Mouse (Mus musculus): ENCODE data around the gene Tff3. TPM values are rescaled to one million over a fixed set of nuclear protein-coding genes. Genes with fewer than 3 reads are reported as not detected.
A peak's percentile ranks its signal among the peaks of the same experiment; 100 is the strongest.

Gene Tff3
- polyA plus RNA-seq, 1 experiment from 2014 or later = not detected

- no peak for ATAC-seq (ENCODE audit: insufficient number of reproducible peaks, low FRiP score, low TSS enrichment, low read depth)
- Histone ChIP-seq H3K9me3 (replicated peaks) (no peaks in the 10 kb centered on the region), H3K4me3 (replicated peaks) (no peak overlapping the region), H3K27me3 (no peaks in the 10 kb centered on the region), H3K9ac (no peak overlapping the region), H3K36me3 (0 out of 2 replicates have a peak, but pooled peaks cover 5% of the 10 kb centered on the region), H3K4me2 (replicated peaks) (no peak overlapping the region), H3K27ac (replicated peaks) (no peak overlapping the region), H3K4me1 (peaks cover 36% of the 10 kb centered on the region)
- WGBS = 46% methylated on average over 13 of the region's 13 CpGs
Observed at GRCm38 (mm10) chr17:31091023-31091735, 38.3 kb downstream of the Tff3 start.

- ATAC-seq (ENCODE audit: insufficient number of reproducible peaks, low FRiP score, low TSS enrichment, low read depth) = no peak
- Histone ChIP-seq H3K9ac (no peak overlapping the region), H3K27me3 (no peaks in the 10 kb centered on the region), H3K9me3 (replicated peaks) (no peaks in the 10 kb centered on the region), H3K4me1 (peaks cover 36% of the 10 kb centered on the region), H3K4me3 (replicated peaks) (no peak overlapping the region), H3K36me3 (no peaks in the 10 kb centered on the region), H3K4me2 (replicated peaks) (no peak overlapping the region), H3K27ac (replicated peaks) (no peak overlapping the region)
- WGBS = 71% methylated on average over 8 of the region's 8 CpGs
Observed at GRCm38 (mm10) chr17:31089848-31090247, 39.6 kb downstream of the Tff3 start.

GRCm38 (mm10) chr17:31088711-31089110 lies 40.7 kb downstream of the Tff3 start:
- Histone ChIP-seq H3K4me3 (replicated peaks) (no peak overlapping the region), H3K4me1 (peaks cover 36% of the 10 kb centered on the region), H3K36me3 (no peaks in the 10 kb centered on the region), H3K4me2 (replicated peaks) (no peak overlapping the region), H3K27me3 (no peaks in the 10 kb centered on the region), H3K27ac (replicated peaks) (peak overlapping the region; percentile 44), H3K9ac (no peak overlapping the region), H3K9me3 (replicated peaks) (no peaks in the 10 kb centered on the region)
- ATAC-seq (ENCODE audit: insufficient number of reproducible peaks, low FRiP score, low TSS enrichment, low read depth) = no peak
- WGBS = 28% methylated on average over 5 of the region's 5 CpGs

- Histone ChIP-seq H3K4me2 (replicated peaks) (no peak overlapping the region), H3K27me3 (no peaks in the 10 kb centered on the region), H3K9me3 (replicated peaks) (no peaks in the 10 kb centered on the region), H3K4me1 (peaks cover 34% of the 10 kb centered on the region), H3K4me3 (replicated peaks) (no peak overlapping the region), H3K9ac (no peak overlapping the region), H3K27ac (replicated peaks) (no peak overlapping the region), H3K36me3 (no peaks in the 10 kb centered on the region)
- ATAC-seq (ENCODE audit: insufficient number of reproducible peaks, low FRiP score, low TSS enrichment, low read depth) = no peak
- 83% methylated on average over 7 of the region's 7 CpGs for WGBS
Observed at GRCm38 (mm10) chr17:31086196-31086595, 43.2 kb downstream of the Tff3 start.

GRCm38 (mm10) chr17:31085519-31085918 lies 43.9 kb downstream of the Tff3 start:
- no peak for ATAC-seq (ENCODE audit: insufficient number of reproducible peaks, low FRiP score, low TSS enrichment, low read depth)
- Histone ChIP-seq H3K4me3 (replicated peaks) (no peak overlapping the region), H3K36me3 (no peaks in the 10 kb centered on the region), H3K27ac (replicated peaks) (no peak overlapping the region), H3K9me3 (replicated peaks) (no peaks in the 10 kb centered on the region), H3K27me3 (no peaks in the 10 kb centered on the region), H3K9ac (no peak overlapping the region), H3K4me2 (replicated peaks) (no peak overlapping the region), H3K4me1 (peaks cover 28% of the 10 kb centered on the region)
- WGBS = 69% methylated on average over 3 of the region's 3 CpGs

- ATAC-seq (ENCODE audit: insufficient number of reproducible peaks, low FRiP score, low TSS enrichment, low read depth) = no peak
- Histone ChIP-seq H3K4me2 (replicated peaks) (no peak overlapping the region), H3K9me3 (replicated peaks) (no peaks in the 10 kb centered on the region), H3K4me3 (replicated peaks) (no peak overlapping the region), H3K9ac (no peak overlapping the region), H3K27me3 (no peaks in the 10 kb centered on the region), H3K4me1 (peaks cover 22% of the 10 kb centered on the region), H3K27ac (replicated peaks) (no peak overlapping the region; the same call in 1 of the 2 replicates), H3K36me3 (no peaks in the 10 kb centered on the region)
- 79% methylated on average over 4 of the region's 4 CpGs for WGBS
Observed at GRCm38 (mm10) chr17:31082296-31083078, 47.0 kb downstream of the Tff3 start.

GRCm38 (mm10) chr17:31079078-31079840 lies 50.2 kb downstream of the Tff3 start:
- H3K27ac ChIP-seq (replicated peaks) = peak overlapping the region; percentile 34
- H3K36me3 ChIP-seq = no peaks in the 10 kb centered on the region
- 40% methylated on average over 12 of the region's 12 CpGs for WGBS
- H3K4me3 ChIP-seq (replicated peaks) = no peak overlapping the region
- no peak overlapping the region for H3K9ac ChIP-seq
- H3K27me3 ChIP-seq = no peaks in the 10 kb centered on the region
- no peak for ATAC-seq (ENCODE audit: insufficient number of reproducible peaks, low FRiP score, low TSS enrichment, low read depth)
- no peaks in the 10 kb centered on the region for H3K9me3 ChIP-seq (replicated peaks)
- H3K4me1 ChIP-seq = peaks cover 34% of the 10 kb centered on the region
- no peak overlapping the region for H3K4me2 ChIP-seq (replicated peaks)

GRCm38 (mm10) chr17:31078581-31078980 lies 50.9 kb downstream of the Tff3 start:
- WGBS = 76% methylated on average over 11 of the region's 11 CpGs
- Histone ChIP-seq H3K27ac (replicated peaks) (peak overlapping the region; percentile 34; the same call in 1 of the 2 replicates), H3K27me3 (no peaks in the 10 kb centered on the region), H3K4me2 (replicated peaks) (no peak overlapping the region), H3K9ac (no peak overlapping the region), H3K36me3 (no peaks in the 10 kb centered on the region), H3K4me3 (replicated peaks) (no peak overlapping the region), H3K4me1 (peaks cover 41% of the 10 kb centered on the region), H3K9me3 (replicated peaks) (no peaks in the 10 kb centered on the region)
- ATAC-seq (ENCODE audit: insufficient number of reproducible peaks, low FRiP score, low TSS enrichment, low read depth) = no peak

GRCm38 (mm10) chr17:31077561-31077960 lies 51.9 kb downstream of the Tff3 start:
- H3K4me3 ChIP-seq (replicated peaks) = no peak overlapping the region
- H3K4me1 ChIP-seq = peaks cover 51% of the 10 kb centered on the region
- H3K27me3 ChIP-seq = no peaks in the 10 kb centered on the region
- 60% methylated on average over 5 of the region's 5 CpGs for WGBS
- no peak for ATAC-seq (ENCODE audit: insufficient number of reproducible peaks, low FRiP score, low TSS enrichment, low read depth)
- H3K36me3 ChIP-seq = no peaks in the 10 kb centered on the region
- no peak overlapping the region for H3K4me2 ChIP-seq (replicated peaks)
- no peaks in the 10 kb centered on the region for H3K9me3 ChIP-seq (replicated peaks)
- no peak overlapping the region for H3K27ac ChIP-seq (replicated peaks)
- H3K9ac ChIP-seq = no peak overlapping the region

GRCm38 (mm10) chr17:31075471-31075870 lies 54.0 kb downstream of the Tff3 start:
- peaks cover 71% of the 10 kb centered on the region for H3K4me1 ChIP-seq
- no peak overlapping the region for H3K4me2 ChIP-seq (replicated peaks)
- no peaks in the 10 kb centered on the region for H3K27me3 ChIP-seq
- H3K9ac ChIP-seq = no peak overlapping the region
- no peaks in the 10 kb centered on the region for H3K36me3 ChIP-seq
- WGBS = 82% methylated on average over 5 of the region's 5 CpGs
- no peak overlapping the region for H3K27ac ChIP-seq (replicated peaks)
- ATAC-seq (ENCODE audit: insufficient number of reproducible peaks, low FRiP score, low TSS enrichment, low read depth) = no peak
- H3K9me3 ChIP-seq (replicated peaks) = no peaks in the 10 kb centered on the region
- no peak overlapping the region for H3K4me3 ChIP-seq (replicated peaks)

Measured in embryonic facial prominence, embryonic 15.5 days (tissue).